Mouse (Mus musculus): ENCODE measurements around the gene Scgb2b17.
"Not testable (repeated sequence)": the region's sequence is repeated elsewhere in the genome, so short reads cannot be mapped to it uniquely, and the experiment has no call there.

DNA sequence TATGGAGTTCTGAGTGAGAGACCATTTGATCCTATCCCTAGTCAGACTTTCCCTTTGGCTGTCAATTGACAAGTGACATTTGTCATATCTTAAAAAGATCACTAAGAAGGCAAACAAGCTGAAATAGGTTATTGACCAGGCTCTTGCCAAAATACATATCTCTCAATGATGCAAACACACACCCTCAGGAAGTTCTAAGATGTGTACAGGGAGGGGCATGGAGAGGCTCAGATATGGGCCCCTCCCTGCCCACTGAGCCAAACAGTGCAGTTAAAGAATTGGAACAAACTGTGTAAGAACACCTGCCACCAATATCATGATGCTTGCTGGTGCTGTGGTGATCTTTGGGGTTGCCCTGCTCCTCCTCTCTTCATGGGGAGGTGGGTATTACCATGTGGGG is 6.8 kb upstream of the Scgb2b17 start, which contains the start of gene Scgb1b17:
- not testable (repeated sequence) for TF ChIP-seq CTCF (IDR thresholded peaks at IDR 0.05; ENCODE audit: borderline replicate concordance, extremely low read depth, insufficient read depth, insufficient read length); POLR2A (IDR thresholded peaks at IDR 0.05; ENCODE audit: borderline replicate concordance, extremely low read depth, insufficient read depth, insufficient read length, poor library complexity, severe bottlenecking)

Data from brain, embryonic 14.5 days (tissue).